Mouse (Mus musculus) ES-E14 (cell line): ENCODE data around the gene Rmdn2.

Experiments used
- CHD2 ChIP-seq: IDR thresholded peaks from 2 replicates; pipeline ENCODE4 v1.6.1; 2014; ENCODE audit warnings: mild to moderate bottlenecking, low read depth, low read length, inconsistent platforms
- HCFC1 ChIP-seq: IDR thresholded peaks from 2 replicates; pipeline ENCODE4 v1.6.1; 2012; ENCODE audit warnings: low read length, inconsistent platforms, borderline replicate concordance; ENCODE audit not compliant: insufficient read depth
- ZC3H11A ChIP-seq: IDR thresholded peaks from 2 replicates; pipeline ENCODE4 v1.6.1; 2012; ENCODE audit warnings: low read depth, mild to moderate bottlenecking, inconsistent platforms, low read length, borderline replicate concordance
- ZNF384 ChIP-seq: IDR thresholded peaks from 2 replicates; pipeline ENCODE4 v1.6.1; 2012; ENCODE audit warnings: low read depth, low read length, inconsistent platforms

DNA sequence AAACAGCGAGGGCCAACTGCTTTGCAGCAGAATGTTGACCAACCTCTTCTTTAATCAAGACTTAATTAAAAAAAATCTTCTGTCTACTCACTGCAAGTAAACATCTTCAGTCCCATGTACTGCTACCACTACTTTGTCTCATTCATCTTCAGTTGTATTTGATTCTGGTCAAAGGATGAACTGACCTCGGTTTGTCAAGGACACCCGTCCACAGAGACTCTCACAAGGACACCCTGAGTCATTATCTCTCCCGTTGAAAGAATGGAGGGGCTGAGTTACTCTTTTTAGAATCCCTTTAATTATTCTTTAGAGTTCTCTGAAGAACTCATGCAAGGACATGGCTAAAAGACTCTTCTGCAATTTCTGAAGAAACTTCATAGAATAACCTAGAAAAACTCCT is at the start of gene Rmdn2:
- no peak for TF ChIP-seq CHD2
- TF ChIP-seq ZC3H11A = no peak
- TF ChIP-seq ZNF384 = no peak
- TF ChIP-seq HCFC1 = no peak
